Mouse (Mus musculus) bone marrow, adult 2 months (tissue): Measurements from ENCODE around the gene H1fx.

ENCODE experiments used
- CTCF ChIP-seq: fragments of 200-500 bp; IDR thresholded peaks from 2 replicates; pipeline ENCODE4 v1.5.1; 2011; ENCODE audit warnings: low read length, control low read depth; ENCODE audit not compliant: control insufficient read depth, insufficient read depth
- POLR2A ChIP-seq: fragments of 200-500 bp; IDR thresholded peaks from 2 replicates; pipeline ENCODE4 v1.6.1; 2011; ENCODE audit warnings: low read depth, mild to moderate bottlenecking, control low read depth, low read length, borderline replicate concordance; ENCODE audit not compliant: control insufficient read depth

GRCm38 (mm10) chr6:88012601-88013000 is 31.2 kb upstream of the H1fx start:
- TF ChIP-seq POLR2A (no peak), CTCF (no peak)
